Mouse (Mus musculus) adrenal gland, adult 10 weeks (tissue): ENCODE measurements around the gene Fgd4. TPM values are rescaled to one million over a fixed set of nuclear protein-coding genes. Genes with fewer than 3 reads are reported as not detected.

ENCODE experiments used
- polyA plus RNA-seq: library from polyadenylated mRNA; stranded (reverse); fragments of 350-450 nt; fragmentation: Illumina TruSeq; extraction: RNeasy Lipid Tissue Mini Kit (QIAGEN cat#74804); gene quantifications from one replicate; pipeline ENCODE4 v1.2.3, GENCODE M21; 2014; ENCODE audit warnings: low read depth, low replicate concordance

The Fgd4 gene
- polyA plus RNA-seq, result 30.9 TPM

GRCm38 (mm10) chr16:16600461-16600860 is at the start of gene Fgd4:
Gene Fgd4, minus strand, starts transcription at chr16:16600549.

Other genes with a start within 250 kb of the Fgd4 start
- 304 TPM for gene Dnm1l, start 241.6 kb downstream of the Fgd4 start, polyA plus RNA-seq
- gene Olfr19, start 75.9 kb upstream of the Fgd4 start, polyA plus RNA-seq, result not detected
- gene Spag6l, start 228.9 kb upstream of the Fgd4 start, polyA plus RNA-seq, result not detected